8 mouse cellular contexts compared by ENCODE assay signal in genomic region chr2:34801516-34802482, GRCm38 (mm10). TPM values are rescaled to one million over a fixed set of nuclear protein-coding genes. Genes with fewer than 3 reads are reported as not detected.
A peak's percentile ranks its signal among the peaks of the same experiment; 100 is the strongest.
DNase-seq lines count a peak whose midpoint lies in the region; ATAC-seq and TF ChIP-seq lines count a peak whose summit lies in the region.

No protein-coding gene starts in this region.

- peak; percentile 72 for ATAC-seq in Patski
- ATAC-seq in hindbrain, embryonic 13.5 days (ENCODE audit: low FRiP score): peak; percentile 97

- CTCF ChIA-PET in Patski (lab: Charles Lee): interaction anchor here (1.4 kb wide), 1 partner anchor 14 kb away, joined by 3 read pairs; no protein-coding TSS in a partner anchor

- H3K27ac ChIP-seq in hindbrain, embryonic 13.5 days: peak overlapping the region; percentile 94

- in situ Hi-C loops in Patski (cut with MboI; ENCODE audit: low pct_unique_long_range_greater_than_20kb): no loop called here

- no peaks in the 10 kb centered on the region for H3K27me3 ChIP-seq in Patski
- H3K27me3 ChIP-seq in hindbrain, embryonic 13.5 days: no peaks in the 10 kb centered on the region

- H3K4me2 ChIP-seq in hindbrain, embryonic 13.5 days: peak overlapping the region; percentile 29

- peak; percentile 90 for DNase-seq in Patski (ENCODE audit: low read depth, low spot score)
- peak; percentile 97 to 98 for DNase-seq in cerebellum, postnatal 14 days
- DNase-seq in frontal cortex, postnatal 14 days (ENCODE audit: low spot score in 2 of 2): peak; percentile 97
- peak; percentile 92 to 95 for DNase-seq in layer of hippocampus, postnatal 25 days (ENCODE audit: extremely low spot score in 1 of 2, low spot score in 1 of 2)
- peak; percentile 99 for DNase-seq in lung, postnatal 25 days (ENCODE audit: low spot score)
- DNase-seq in retina, embryonic 14.5 days (ENCODE audit: low spot score): peak; percentile 98
- DNase-seq in thymus, postnatal 4 days: peak; percentile 95

- TF ChIP-seq CTCF in Patski (IDR thresholded peaks at IDR 0.05): peak; percentile 68

- POLR2A ChIA-PET in Patski (lab: Charles Lee): interaction anchor here (1.2 kb wide), 1 partner anchor 14 kb away, joined by 3 read pairs; no protein-coding TSS in a partner anchor

- WGBS in hindbrain, embryonic 13.5 days: 4% methylated on average over 39 of the region's 39 CpGs

- peaks cover 36% of the 10 kb centered on the region for H3K4me1 ChIP-seq in hindbrain, embryonic 13.5 days (replicated peaks)

- no peaks in the 10 kb centered on the region for H3K9me3 ChIP-seq in hindbrain, embryonic 13.5 days

- peak overlapping the region; percentile 88 for H3K9ac ChIP-seq in hindbrain, embryonic 13.5 days

- H3K36me3 ChIP-seq in hindbrain, embryonic 13.5 days: peaks cover 6% of the 10 kb centered on the region

- H3K4me3 ChIP-seq in hindbrain, embryonic 13.5 days: peak overlapping the region; percentile 67

RNA-seq across cellular contexts. Expression of gene Rabepk, which starts 2.1 kb away (rescaled TPM):
- 47.9 TPM for polyA plus RNA-seq in Patski (2021)
- polyA plus RNA-seq in hindbrain, embryonic 13.5 days (2015; fragmentation: Nextera tagmentation; extraction: Ambion mirVana): 28.2 TPM in 2 replicates
- 10 to 100 TPM; 29.6 to 34.6 TPM for total RNA-seq in layer of hippocampus, postnatal 25 days (2021)

RNA-seq across cellular contexts. Expression of gene Fbxw2, which starts 24.3 kb away (rescaled TPM):
- polyA plus RNA-seq in Patski (2021): 62.6 TPM
- polyA plus RNA-seq in hindbrain, embryonic 13.5 days (2015; fragmentation: Nextera tagmentation; extraction: Ambion mirVana): 83.1 and 83.8 TPM in 2 replicates
- 10 to 100 TPM; 82.5 to 84.3 TPM for total RNA-seq in layer of hippocampus, postnatal 25 days (2021)

RNA-seq across cellular contexts. Expression of gene Hspa5, which starts 30.0 kb away (rescaled TPM):
- 1,080 TPM for polyA plus RNA-seq in Patski (2021)
- polyA plus RNA-seq in hindbrain, embryonic 13.5 days (2015; fragmentation: Nextera tagmentation; extraction: Ambion mirVana): 438 and 458 TPM in 2 replicates
- 100 to 1,000 TPM; 220 to 358 TPM for total RNA-seq in layer of hippocampus, postnatal 25 days (2021)

RNA-seq across cellular contexts. Expression of gene Gm34653, which starts 31.0 kb away (rescaled TPM):
- 0.10 TPM for polyA plus RNA-seq in Patski (2021)
- polyA plus RNA-seq in hindbrain, embryonic 13.5 days (2015; fragmentation: Nextera tagmentation; extraction: Ambion mirVana): not detected in 2 replicates
- total RNA-seq in layer of hippocampus, postnatal 25 days (2021): not detected

RNA-seq across cellular contexts. Expression of gene Gapvd1, which starts 46.8 kb away (rescaled TPM):
- 54.8 TPM for polyA plus RNA-seq in Patski (2021)
- polyA plus RNA-seq in hindbrain, embryonic 13.5 days (2015; fragmentation: Nextera tagmentation; extraction: Ambion mirVana): 122 and 129 TPM in 2 replicates
- 100 to 1,000 TPM in 1 of 2 experiments, 10 to 100 TPM in 1; 96.2 to 104 TPM for total RNA-seq in layer of hippocampus, postnatal 25 days (2021)

Comparison
In these comparisons a context has a peak if more than half of its experiments do, and no peak if none do; other contexts are left out.
1. Peak in every context shown above with its lines: DNase-seq, ATAC-seq, H3K4me3 ChIP-seq and H3K27ac ChIP-seq.